Mouse (Mus musculus) ES-Bruce4 (cell line): Measurements from ENCODE around the gene Rhobtb1. TPM values are rescaled to one million over a fixed set of nuclear protein-coding genes. Genes with fewer than 3 reads are reported as not detected.

Experiments
- H3K27ac ChIP-seq: 2 replicates; pipeline ENCODE4 v1.5.1; 2012; ENCODE audit warnings: low read length, inconsistent platforms; ENCODE audit not compliant: insufficient read depth
- H3K27me3 ChIP-seq: 2 replicates; pipeline ENCODE4 v1.6.1; 2012; ENCODE audit warnings: mild to moderate bottlenecking, low read length, inconsistent platforms; ENCODE audit not compliant: control insufficient read depth, poor library complexity, insufficient read depth, severe bottlenecking
- H3K36me3 ChIP-seq: 2 replicates; pipeline ENCODE4 v1.6.1; 2012; ENCODE audit warnings: inconsistent platforms, mild to moderate bottlenecking, low read length, moderate library complexity; ENCODE audit not compliant: control insufficient read depth, poor library complexity, insufficient read depth, severe bottlenecking
- H3K4me1 ChIP-seq: one replicate; pipeline ENCODE4 v1.8.1; 2011; ENCODE audit warnings: low read length; ENCODE audit not compliant: control insufficient read depth, insufficient read depth
- H3K4me3 ChIP-seq: 2 replicates; pipeline ENCODE4 v1.5.1; 2011; ENCODE audit warnings: low read depth, mild to moderate bottlenecking, low read length
- H3K9ac ChIP-seq: 2 replicates; pipeline ENCODE4 v1.6.1; 2012; ENCODE audit warnings: low read depth, mild to moderate bottlenecking, inconsistent platforms; ENCODE audit not compliant: poor library complexity, severe bottlenecking
- H3K9me3 ChIP-seq: replicated peaks from 2 replicates; pipeline ENCODE4 v1.6.1; 2012; ENCODE audit warnings: mild to moderate bottlenecking, low read length, inconsistent platforms; ENCODE audit not compliant: control insufficient read depth, poor library complexity, insufficient read depth, severe bottlenecking
- CTCF ChIP-seq: IDR thresholded peaks from one replicate; pipeline ENCODE4 v1.8.1; 2011; ENCODE audit warnings: low read depth, low read length
- EP300 ChIP-seq: IDR thresholded peaks from 2 replicates; pipeline ENCODE4 v1.6.1; 2011; ENCODE audit warnings: low read depth, low read length; ENCODE audit not compliant: insufficient read depth
- POLR2A ChIP-seq: IDR thresholded peaks from one replicate; pipeline ENCODE4 v1.8.1; 2011; ENCODE audit warnings: low read length; ENCODE audit not compliant: insufficient read depth
- polyA plus RNA-seq: library from polyadenylated mRNA; stranded (reverse); fragments of >200 nt; gene quantifications from 2 replicates; pipeline ENCODE4 v1.2.4, GENCODE M21; 2011; ENCODE audit warnings: low read depth; ENCODE audit not compliant: missing spikeins, insufficient read depth, insufficient read length

Gene Rhobtb1
- polyA plus RNA-seq, 1 experiment, result 2.9 TPM

GRCm38 (mm10) chr10:69268061-69268643 lies 116.9 kb downstream of the Rhobtb1 start:
- Histone ChIP-seq H3K9ac (no peak overlapping the region), H3K27me3 (no peaks in the 10 kb centered on the region), H3K4me3 (no peak overlapping the region), H3K9me3 (no peaks in the 10 kb centered on the region), H3K4me1 (no peaks in the 10 kb centered on the region), H3K27ac (no peak overlapping the region), H3K36me3 (no peaks in the 10 kb centered on the region)
- no peak for TF ChIP-seq EP300
- TF ChIP-seq CTCF, result no peak
- TF ChIP-seq POLR2A, result no peak

GRCm38 (mm10) chr10:69271436-69271835 lies 120.2 kb downstream of the Rhobtb1 start:
- TF ChIP-seq CTCF (no peak), EP300 (no peak), POLR2A (no peak)
- Histone ChIP-seq H3K27me3 (no peaks in the 10 kb centered on the region), H3K9ac (no peak overlapping the region)

GRCm38 (mm10) chr10:69274275-69274674 lies 123.0 kb downstream of the Rhobtb1 start:
- no peak for TF ChIP-seq EP300
- TF ChIP-seq POLR2A, result no peak
- TF ChIP-seq CTCF, result no peak
- Histone ChIP-seq H3K4me1 (no peaks in the 10 kb centered on the region), H3K4me3 (no peak overlapping the region), H3K27me3 (no peaks in the 10 kb centered on the region), H3K9me3 (no peaks in the 10 kb centered on the region), H3K36me3 (no peaks in the 10 kb centered on the region), H3K9ac (no peak overlapping the region), H3K27ac (no peak overlapping the region)

More at GRCm38 (mm10) chr10:69271436-69271835, 120.2 kb downstream of the Rhobtb1 start:
- Histone ChIP-seq H3K36me3 (no peaks in the 10 kb centered on the region), H3K4me3 (no peak overlapping the region), H3K27ac (no peak overlapping the region), H3K9me3 (no peaks in the 10 kb centered on the region), H3K4me1 (no peaks in the 10 kb centered on the region)

- Histone ChIP-seq H3K4me3 (no peak overlapping the region), H3K4me1 (no peaks in the 10 kb centered on the region), H3K36me3 (no peaks in the 10 kb centered on the region), H3K9ac (no peak overlapping the region), H3K27ac (no peak overlapping the region), H3K27me3 (no peaks in the 10 kb centered on the region), H3K9me3 (no peaks in the 10 kb centered on the region)
- TF ChIP-seq POLR2A (no peak), EP300 (no peak), CTCF (no peak)
Observed at GRCm38 (mm10) chr10:69274705-69275104, 123.5 kb downstream of the Rhobtb1 start.

- H3K27ac ChIP-seq, result no peak overlapping the region
Observed at GRCm38 (mm10) chr10:69275811-69276775, 124.9 kb downstream of the Rhobtb1 start.

GRCm38 (mm10) chr10:69276920-69277435 lies 125.7 kb downstream of the Rhobtb1 start:
- no peak overlapping the region for H3K27ac ChIP-seq
- no peak overlapping the region for H3K9ac ChIP-seq
- no peaks in the 10 kb centered on the region for H3K36me3 ChIP-seq
- no peak overlapping the region for H3K4me3 ChIP-seq
- H3K4me1 ChIP-seq, result no peaks in the 10 kb centered on the region
- no peak for TF ChIP-seq CTCF
- no peak for TF ChIP-seq POLR2A
- no peak for TF ChIP-seq EP300
- no peaks in the 10 kb centered on the region for H3K9me3 ChIP-seq
- no peaks in the 10 kb centered on the region for H3K27me3 ChIP-seq

More at GRCm38 (mm10) chr10:69275811-69276775, 124.9 kb downstream of the Rhobtb1 start:
- H3K27me3 ChIP-seq, result no peaks in the 10 kb centered on the region
- H3K9me3 ChIP-seq, result no peaks in the 10 kb centered on the region
- H3K36me3 ChIP-seq, result no peaks in the 10 kb centered on the region
- H3K4me1 ChIP-seq, result no peaks in the 10 kb centered on the region
- TF ChIP-seq CTCF (no peak), EP300 (no peak), POLR2A (no peak)
- no peak overlapping the region for H3K9ac ChIP-seq
- no peak overlapping the region for H3K4me3 ChIP-seq
